Mouse (Mus musculus) urinary bladder, adult 18-20 months (tissue): ENCODE results near the gene Smchd1.
"Not testable (repeated sequence)": the region's sequence is repeated elsewhere in the genome, so short reads cannot be mapped to it uniquely, and the experiment has no call there.

Experiments
- DNase-seq, 2 experiments: peaks; one replicate each; pipeline ENCODE4 v3.0.0; 2022; ENCODE audit warnings: low spot score in 2 of 2, mixed read lengths in 2 of 2

Smchd1 gene

DNA sequence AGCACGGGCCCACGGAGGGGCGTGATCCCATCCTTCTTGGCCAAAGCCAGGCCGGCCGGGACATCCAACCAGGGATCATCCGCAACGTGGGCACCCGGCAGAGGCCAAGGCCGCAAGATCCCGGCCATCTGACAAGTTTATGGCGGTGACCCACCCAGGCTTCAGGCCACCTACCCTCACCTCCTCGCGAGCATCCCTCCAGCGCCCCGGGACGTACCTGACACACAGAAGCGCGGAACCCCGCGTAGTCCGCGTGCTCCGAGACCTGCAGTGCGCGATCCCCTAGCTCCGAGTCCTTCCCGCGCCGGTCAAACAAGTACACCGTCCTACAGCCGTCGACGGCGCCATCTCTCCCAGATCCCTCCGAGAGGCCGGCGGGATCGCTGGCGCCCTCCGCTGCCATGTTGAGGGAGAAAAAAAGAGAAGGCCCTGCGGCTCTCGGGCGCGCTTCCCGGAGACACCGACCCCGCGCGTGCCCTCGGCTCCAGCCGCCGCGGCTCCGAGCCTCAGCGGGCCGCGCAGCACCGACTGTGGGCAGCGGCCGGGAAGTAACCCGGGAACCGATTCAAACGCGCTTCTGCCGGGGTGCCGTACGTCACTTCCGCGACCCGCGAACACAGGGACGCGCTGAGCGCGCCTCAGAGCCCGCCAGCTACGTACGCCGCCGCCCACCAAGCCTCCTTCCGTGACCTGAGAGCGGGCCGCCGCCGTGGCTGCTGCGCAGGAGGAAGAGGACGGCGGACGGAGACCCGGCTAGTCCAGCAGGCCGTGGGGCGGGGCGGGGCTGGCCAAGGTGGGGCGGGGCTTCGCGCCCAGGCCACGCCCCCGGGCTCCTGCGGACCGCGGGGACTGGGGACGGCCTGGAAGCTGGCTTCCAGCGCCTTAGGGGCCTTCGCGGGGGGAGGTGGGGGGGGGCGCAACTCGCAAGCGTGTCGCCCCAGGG lies at the start of gene Smchd1:
Smchd1 (minus strand) TSS at position 582 of the 943 bp plus-strand sequence.
- peak; percentile 89 to 94 for DNase-seq

DNA sequence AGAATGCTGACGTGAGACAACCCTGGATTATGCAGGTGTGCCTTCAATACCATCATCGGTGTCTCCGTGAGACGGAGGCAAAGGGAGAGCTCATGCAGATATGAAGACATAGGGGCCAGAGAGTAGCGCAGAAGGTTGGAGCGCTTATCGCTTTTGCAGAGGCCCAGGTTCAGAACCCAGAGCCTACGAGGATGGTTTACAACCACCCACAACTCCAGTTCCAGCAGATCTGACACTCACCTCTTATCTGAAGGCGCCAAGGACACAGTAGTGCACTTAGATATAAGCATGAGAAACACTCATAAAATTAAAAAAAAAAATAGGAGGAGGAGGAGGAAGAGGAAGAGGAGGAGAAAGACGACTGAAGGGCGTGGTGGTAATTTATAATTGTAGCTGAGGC lies 35.2 kb upstream of the Smchd1 start:
- DNase-seq = no peak

DNA sequence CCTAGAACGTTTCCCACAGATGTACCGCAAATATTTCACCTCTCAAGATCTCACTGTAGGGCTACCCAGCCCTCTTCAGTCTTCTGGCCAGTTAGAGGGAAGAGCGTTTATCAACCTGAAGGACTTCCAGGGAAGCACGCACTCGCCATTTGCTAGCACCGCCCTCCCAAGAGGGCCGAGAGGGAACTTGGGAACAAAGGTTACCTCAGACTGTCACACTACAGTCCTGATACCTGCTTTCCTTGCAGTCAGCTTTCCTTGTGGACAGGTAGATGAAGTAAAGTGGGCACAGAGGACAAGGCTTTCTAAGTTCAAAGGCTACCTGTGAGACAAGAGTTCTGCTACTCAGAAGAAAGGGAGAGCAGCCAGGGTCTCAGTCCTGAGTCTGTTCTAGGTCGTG lies 31.7 kb upstream of the Smchd1 start:
- no peak for DNase-seq

DNA sequence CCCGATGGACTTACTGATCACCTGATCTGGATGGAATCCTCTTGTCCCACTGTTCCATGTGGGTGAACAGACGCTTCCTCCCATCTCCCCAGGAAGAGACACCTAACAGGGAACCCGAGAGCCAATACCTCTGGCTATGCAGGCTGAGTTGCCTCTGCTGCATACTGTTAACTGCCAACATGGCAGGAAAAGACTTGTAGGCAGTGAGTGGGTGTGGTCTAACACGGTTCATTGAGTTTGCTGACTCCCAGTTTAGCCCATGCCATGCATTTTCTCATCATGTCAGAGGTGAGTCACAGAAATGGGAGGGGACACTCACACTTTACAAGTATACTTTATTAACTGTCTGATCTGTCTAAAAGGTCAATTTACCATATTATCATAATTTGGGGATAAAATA lies 20.6 kb upstream of the Smchd1 start:
- no peak for DNase-seq

DNA sequence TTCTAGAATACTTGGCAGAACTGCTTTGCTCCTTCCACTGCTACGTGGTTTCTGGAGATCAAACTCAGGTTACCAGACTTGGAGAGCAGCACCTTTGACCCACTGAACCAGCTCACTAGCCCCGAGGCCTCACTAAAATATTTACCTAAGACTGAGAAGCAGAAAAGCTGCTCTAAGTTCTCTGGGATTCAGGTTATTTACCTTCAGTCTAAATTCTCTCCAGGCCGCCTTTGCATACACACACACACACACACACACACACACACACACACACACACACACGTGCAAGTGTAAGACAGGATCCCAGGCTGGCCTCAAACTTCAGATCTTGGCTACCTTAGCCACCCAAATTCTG lies 16.2 kb upstream of the Smchd1 start:
- no peak for DNase-seq

DNA sequence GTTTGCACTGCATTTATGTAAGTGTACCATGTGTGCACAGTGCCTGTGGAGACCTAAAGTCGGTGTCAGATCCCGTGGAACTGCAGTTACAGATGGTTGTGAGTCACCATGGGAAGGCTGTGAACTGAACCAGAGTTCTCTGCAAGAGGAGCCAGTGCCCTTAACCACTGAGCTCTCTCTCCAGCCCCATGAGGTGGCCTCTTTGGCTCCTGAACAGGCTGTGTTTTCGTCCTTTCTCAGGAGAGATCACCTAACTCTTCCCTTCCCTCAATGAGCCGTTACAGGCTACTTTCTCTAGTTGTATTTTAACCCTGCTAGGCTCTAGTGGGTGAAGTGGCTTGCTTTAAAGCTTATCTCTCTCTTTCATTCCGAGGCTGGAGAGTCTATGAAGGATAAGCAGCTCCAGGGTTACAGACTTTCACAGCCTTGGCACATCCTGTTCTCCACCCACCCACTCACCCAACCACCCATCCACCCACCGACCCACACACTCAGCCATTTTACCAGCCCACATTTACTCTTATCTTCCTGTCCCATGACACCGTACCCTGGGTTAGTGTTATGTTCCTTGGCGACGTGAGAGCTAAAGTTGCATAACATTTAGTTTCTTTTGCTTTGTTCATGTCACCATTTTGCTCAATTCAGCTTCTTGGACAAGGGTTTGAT lies 15.7 kb upstream of the Smchd1 start:
- no peak for DNase-seq

DNA sequence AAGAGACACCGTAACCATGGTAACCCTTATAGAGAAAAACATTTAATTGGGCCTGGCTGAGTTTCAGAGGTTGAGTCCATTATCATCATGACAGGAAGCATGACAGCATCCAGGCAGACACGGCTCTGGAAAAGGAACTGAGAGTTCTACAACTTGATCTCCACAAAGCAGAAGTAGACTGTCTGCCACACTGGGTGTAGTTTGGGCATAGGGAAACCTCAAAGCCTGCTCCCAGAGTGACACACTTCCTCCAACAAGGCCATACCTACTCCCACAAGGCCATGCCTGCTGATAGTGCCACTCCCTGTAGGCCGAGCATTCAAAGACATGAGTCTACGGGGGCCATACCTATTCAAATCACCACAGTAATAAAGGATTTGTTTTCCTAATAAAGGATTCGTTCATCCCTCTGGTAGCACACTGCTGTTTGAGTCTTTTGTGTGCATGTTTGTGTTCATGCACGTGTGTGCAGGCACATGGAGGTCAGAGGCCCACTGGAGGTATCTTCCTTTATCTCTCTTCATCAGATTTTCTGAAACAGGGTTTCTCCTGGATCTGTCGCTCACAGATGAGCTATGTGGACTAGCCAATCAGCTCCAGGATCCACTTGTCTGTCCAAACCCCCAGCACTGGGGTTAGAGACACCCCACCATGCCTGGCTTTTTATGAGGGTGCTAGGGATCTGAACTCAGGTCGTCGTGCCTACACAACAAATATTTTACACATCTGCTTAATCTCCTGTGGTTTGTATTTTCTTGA lies 14.7 kb upstream of the Smchd1 start:
- DNase-seq = no peak

DNA sequence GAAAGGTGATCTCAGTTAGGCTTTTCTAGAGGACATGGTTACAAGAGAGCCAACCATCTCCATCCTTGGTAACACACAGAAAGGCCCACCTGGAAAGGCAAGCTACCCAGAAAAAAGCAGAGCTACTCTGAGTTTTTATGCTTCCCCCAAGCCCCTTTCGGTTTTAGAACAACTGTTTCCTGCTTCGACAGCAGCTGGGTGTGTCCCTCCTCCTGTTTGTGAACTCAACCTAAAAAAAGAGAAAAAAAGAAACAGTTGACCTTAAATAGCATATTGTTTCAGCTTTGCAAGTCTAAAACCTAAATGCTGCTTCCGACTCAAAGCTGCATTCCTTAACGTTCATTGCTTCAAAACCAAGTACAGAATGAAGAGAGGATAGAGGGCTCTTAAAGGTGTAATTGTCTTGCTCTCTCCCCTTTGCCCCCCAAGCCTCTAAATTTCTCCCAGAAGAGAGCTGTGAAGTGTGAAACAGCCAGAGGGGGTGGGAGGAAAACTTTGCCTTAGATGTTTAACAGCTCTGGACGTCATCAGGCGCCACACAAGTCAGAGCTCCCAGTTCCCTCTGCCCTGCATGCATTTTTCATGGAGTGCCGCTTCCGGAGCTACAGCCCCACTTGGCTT lies 11.2 kb upstream of the Smchd1 start:
- DNase-seq = no peak

DNA sequence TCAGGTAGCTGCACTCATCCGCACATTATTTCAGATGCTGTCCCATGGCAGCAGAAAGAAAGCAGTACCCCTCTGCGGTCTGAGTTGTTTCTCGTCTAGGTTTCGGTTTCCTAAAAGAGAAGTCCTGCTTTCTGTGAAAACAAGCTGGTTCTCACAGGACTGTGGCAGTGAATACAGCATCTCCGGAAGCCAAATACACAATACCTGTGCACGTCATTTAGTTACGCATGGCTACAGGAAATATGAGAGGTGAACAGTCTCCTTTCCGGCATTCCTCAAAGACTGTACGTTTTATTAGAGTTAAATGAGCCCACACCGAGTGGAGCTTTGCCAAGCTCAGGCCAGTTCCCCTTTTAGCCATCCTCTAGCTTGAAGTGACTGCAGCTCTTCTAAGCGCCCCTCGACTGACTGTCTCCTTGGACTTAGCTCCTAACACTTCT lies 10.7 kb upstream of the Smchd1 start:
- DNase-seq = peak in 1 of 2 experiments; percentile 13

DNA sequence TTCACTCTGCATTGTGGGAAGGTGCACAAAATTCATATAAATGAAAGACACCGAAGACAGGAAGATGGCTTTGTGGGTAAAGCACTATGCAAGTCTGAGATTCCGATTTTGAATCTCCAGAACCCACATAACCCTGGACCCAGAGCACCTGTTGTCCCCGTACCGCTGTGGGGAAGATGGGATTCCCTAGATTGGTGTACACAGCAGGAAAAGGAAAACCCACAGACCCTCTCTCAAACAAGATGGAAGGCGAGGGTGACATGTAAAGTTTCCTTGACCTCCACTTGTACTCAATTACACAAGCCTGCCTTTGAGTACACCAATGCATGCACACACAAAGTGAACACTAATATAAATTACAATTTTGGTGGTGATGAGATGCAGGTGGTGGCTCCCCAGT lies 9.6 kb upstream of the Smchd1 start:
- DNase-seq = no peak

DNA sequence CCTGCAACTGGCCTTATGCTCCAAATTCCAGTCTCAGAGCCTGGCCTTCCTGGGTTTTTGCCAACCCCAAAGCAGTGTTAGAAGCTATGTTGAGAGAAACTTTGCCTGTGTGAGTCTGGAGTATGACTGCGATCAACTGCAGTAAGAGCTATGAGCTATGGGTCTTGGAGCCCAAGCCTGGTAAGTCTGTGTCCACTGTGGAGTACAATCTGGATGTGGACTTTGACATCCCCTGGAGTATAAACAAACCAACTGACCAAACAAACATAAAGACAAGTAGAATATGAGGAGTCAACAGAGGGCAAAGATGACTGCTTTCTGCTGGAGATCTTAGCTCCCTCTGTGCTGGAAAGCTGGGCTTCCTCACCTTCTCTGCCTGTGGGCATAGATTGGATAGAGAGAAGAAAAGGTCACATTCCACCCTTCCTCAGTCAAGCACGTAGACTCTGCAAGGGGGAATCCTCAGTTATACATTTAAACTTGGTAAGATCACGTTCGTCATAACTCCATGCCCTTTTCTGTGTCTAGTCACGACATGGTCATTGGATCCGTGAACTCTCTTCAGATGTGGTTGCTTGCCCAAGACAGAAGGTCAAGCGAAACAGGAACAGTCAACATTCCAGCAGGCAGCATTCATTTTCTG lies 8.4 kb upstream of the Smchd1 start:
- no peak for DNase-seq

DNA sequence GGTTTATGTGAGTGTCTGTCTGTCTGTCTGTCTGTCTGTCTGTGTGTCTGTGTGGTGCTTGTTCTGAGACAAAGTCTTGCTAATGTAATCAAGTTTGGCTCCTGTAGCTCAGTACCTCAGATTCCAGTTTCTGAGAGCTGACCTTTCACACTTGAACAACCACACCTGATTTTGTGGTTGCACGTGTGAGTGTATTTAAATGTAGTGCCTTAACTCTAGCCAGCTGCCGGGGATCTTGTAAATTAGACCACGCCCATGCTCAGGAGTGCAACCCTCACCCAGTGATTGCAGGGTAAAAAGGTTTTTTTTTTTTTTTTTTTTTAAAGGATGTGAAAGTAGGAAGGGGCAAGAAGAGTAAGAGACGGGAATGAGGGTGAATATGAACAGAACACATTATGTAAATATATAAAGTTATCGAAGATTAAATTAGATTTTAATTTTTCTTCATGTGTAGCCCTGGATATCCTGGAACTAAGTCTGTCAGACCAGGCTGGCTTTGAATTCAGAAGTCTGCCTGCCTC lies 4.3 kb upstream of the Smchd1 start:
- no peak for DNase-seq

DNA sequence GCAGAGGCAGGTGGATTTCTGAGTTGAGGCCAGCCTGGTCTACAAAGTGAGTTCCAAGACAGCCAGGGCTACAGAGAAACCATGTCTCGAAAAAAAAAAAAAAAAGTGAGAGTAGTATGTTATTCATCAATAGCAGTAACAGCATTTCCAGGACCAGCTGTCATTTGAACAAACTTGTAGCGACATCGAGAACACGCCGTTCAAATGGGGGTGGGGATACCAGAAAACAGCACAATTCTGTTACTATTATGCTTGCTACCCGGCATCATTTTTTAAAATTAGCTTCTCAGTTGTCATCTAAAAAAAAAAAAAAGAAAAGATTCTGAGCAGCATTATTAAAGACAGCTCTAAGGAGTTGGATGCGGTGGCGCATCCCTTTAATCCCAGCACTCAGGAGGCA lies 2.3 kb upstream of the Smchd1 start:
- no peak for DNase-seq

DNA sequence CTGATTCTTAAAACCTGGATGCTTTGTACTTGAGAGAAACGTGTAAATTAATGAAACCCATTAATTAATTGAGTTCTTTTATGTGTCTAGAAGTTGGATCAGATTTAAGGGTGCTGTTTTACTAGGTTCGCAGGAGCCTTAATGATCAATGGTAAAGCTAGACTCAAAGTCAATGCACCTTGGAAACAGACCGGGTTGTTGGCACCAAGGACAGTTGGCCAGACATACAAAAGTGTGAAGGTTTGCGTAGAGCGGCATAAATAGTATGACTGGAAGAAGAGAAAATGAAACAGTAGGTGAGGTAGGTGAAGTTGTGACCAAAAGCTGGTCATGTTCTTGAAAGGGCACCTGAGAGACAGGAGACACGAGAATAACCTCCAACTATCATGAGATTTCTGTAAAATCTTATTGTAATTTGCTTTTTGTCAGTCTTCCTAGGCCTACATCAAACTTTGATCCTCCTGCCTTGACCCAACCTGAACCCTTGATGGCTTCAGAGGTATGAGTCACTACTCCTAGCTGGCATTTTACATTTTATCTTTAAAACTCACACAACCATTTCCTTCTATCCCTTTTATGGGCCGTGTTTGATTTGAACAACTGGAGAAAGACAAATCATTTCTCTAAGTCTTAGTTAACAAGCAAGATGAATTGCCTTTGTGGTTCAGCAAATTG lies 1.3 kb upstream of the Smchd1 start:
- DNase-seq = no peak

DNA sequence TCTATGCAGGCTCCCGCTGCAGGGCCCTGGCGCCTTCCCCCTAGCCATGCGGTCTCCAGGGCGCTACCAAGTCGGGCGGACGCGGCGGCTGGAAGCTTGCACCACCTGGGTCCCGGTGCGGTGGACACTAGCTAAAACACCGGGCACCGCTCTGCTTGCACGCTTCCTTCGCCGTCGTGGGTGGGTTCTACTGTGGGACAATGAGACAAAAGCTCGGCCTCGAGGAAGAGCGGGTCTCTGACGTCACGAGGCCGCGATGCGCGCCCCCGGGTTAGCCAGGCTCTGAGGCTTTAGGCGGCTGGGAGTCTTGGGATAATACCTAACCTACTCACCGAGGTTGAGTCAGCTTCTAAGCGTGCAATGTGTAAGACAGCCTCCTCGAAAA lies 554 bp upstream of the Smchd1 start:
- DNase-seq = peak; percentile 47 to 65

DNA sequence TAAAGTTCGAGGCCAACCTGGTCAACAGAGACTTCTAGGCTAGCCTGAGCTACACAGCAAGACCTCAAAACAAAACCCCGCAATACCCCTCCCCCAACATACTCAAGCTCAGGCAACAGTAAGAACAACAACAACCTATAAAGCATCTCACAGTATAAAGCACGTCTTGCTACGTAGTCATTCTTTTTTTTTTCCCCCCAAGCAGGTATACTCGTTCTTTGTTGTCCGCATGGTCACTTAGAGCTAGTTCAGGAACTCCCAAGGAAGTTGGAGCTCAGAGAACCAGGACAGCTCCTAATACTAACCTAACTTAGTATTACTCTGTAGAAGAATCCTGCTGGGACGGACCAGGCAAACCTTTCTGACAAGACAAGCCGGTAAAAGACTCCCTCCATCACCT lies 1.0 kb downstream of the Smchd1 start:
- DNase-seq = no peak

DNA sequence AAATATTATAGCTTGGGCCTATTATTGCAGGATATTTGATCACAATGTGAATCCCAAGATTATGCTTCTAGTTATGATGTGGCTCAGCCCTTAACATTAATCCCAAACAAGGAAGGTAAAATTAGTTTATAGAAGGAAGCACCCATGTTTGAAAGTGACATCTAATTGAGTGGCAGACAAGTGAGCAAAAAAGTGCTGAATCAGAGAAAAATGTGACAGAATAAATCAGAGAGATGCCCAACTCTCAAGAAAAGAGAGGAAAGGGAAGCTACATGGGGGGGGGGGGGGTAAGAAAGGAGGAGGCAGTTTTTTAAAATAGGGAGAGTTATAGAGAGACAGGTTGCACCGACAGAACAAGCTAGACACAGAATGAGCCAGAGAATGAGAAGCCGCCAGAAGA lies 3.9 kb downstream of the Smchd1 start:
- no peak for DNase-seq

DNA sequence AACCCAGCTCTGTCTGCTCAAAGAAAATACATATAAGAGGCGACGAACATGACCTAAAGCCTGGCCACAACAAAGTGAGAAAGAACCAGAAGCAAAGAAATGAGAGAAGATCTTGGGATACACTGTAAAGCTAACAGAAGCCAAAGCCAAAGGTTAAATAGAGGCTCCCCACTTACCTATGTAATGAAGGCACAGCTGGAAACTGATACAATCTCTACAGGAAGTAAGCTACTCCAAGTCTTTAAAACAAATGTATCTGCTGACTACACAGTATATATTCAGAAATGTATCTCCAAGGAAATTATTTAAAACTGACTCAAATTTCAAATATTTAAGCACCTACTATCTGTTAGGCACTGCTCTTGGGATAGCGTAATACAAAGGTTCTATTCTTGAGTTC lies 14.8 kb downstream of the Smchd1 start:
- no peak for DNase-seq

DNA sequence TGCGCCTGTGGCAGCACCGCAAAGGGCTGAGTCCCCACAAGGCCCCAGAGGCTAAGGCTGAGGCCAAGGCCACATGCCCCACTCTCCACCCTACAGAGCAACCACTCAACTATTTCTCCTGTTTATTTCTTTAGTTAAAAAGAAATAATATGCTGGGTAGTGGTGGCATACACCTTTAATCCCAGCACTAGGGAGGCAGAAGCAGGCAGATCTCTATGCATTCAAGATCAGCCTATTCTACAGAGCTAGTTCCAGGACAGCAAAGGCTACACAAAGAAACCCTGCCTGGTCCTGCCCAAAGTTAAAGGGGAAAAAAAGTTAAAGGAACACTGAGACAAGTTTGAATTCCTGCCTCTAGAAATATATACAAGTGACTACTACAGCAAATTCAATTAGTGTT lies 15.3 kb downstream of the Smchd1 start, which contains the start of gene Gm4707:
Gm4707 (minus strand) TSS at position 101 of the 400 bp plus-strand sequence.
- DNase-seq = no peak

DNA sequence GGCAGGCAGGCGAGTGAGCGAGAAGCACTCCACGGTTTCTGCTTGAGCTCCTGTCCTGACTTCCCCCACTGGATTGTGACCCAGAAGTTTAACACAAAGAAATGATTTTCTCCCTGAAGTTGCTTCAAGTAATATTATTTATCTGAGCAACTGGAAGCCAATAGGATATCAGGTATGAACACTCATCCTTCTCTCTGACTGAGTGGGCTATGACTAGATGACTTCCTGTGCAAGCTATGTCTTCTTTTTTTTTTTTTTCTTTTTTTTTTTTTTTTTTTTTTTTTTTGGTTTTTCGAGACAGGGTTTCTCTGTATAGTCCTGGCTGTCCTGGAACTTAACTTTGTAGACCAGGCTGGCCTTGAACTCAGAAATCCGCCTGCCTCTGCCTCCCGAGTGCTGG lies 17.8 kb downstream of the Smchd1 start:
- DNase-seq = not testable (repeated sequence)

DNA sequence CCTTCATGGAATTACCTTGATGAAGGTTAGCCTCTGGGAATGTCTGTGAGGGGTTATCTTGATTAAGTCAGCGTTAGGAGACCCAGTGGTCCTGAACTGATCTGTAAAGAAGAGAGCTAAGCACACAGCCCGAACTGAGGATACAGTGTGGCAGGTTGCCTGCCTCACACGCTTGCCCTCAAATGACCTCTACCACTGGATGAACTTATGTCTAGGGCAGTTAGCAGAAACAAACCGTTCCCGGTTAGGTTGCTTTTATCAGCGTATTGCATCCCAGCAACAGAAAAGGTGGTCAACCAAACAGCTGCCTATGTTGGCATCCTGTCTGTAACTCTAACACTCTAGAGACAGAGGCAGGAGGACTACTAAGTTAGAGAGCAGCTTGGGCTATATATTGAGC lies 30.0 kb downstream of the Smchd1 start:
- DNase-seq = no peak
